Mouse (Mus musculus): ENCODE measurements around the gene Pgpep1. TPM values are rescaled to one million over a fixed set of nuclear protein-coding genes. Genes with fewer than 3 reads are reported as not detected.

Pgpep1 gene
- polyA plus RNA-seq, 1 experiment from 2014 or later, result 76.5 TPM

DNA sequence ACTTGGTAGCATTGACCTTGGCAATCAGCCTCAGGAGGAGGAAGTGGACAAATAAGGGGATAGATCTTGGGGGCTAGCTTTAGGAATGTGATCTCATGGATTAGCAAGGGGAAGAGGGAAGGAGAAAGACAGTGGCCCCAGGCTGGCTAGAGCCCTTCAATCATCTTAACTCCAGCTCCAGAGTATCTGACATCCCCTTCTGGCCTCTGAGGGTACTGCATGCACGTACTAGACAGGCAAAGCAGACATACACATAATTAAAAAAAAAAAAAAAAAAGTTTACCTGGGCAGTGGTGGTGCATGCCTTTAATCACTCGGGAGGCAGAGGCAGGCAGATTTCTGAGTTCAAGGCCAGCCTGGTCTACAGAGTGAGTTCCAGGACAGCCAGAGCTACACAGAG is 16.1 kb downstream of the Pgpep1 start:
- Histone ChIP-seq H3K27ac (replicated peaks) (no peak overlapping the region), H3K4me2 (no peak overlapping the region), H3K9ac (no peak overlapping the region), H3K27me3 (no peaks in the 10 kb centered on the region), H3K36me3 (no peaks in the 10 kb centered on the region), H3K4me3 (no peak overlapping the region), H3K9me3 (no peaks in the 10 kb centered on the region), H3K4me1 (replicated peaks) (peaks cover 27% of the 10 kb centered on the region)
- WGBS, result 77% methylated on average over 2 of the region's 2 CpGs
- ATAC-seq (ENCODE audit: low FRiP score, low read depth), result no peak

DNA sequence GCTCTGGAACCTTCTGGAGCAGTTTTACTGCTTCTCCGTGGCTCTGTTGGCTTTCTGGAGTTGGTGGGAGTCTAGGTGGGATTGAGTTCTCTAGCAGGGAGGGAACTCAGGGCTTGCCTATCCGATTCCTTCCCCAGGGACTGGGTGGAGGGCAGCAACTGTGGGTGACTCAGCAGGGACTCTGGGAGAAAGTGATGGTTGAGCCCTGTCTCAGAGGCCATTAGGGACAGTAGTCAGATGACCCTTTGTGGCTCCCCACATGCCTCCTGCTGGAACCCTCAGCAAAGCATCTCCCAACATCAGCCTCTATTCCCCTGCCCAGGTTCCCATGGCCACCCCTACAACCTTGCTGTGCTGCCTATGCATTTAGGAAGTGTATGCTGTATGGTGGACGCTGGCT is 17.2 kb downstream of the Pgpep1 start:
- Histone ChIP-seq H3K27ac (replicated peaks) (no peak overlapping the region), H3K4me3 (no peak overlapping the region), H3K36me3 (no peaks in the 10 kb centered on the region), H3K4me2 (no peak overlapping the region), H3K9me3 (no peaks in the 10 kb centered on the region), H3K4me1 (replicated peaks) (peaks cover 20% of the 10 kb centered on the region), H3K27me3 (no peaks in the 10 kb centered on the region), H3K9ac (no peak overlapping the region)
- no peak for ATAC-seq (ENCODE audit: low FRiP score, low read depth)
- WGBS, result 69% methylated on average over 3 of the region's 3 CpGs

DNA sequence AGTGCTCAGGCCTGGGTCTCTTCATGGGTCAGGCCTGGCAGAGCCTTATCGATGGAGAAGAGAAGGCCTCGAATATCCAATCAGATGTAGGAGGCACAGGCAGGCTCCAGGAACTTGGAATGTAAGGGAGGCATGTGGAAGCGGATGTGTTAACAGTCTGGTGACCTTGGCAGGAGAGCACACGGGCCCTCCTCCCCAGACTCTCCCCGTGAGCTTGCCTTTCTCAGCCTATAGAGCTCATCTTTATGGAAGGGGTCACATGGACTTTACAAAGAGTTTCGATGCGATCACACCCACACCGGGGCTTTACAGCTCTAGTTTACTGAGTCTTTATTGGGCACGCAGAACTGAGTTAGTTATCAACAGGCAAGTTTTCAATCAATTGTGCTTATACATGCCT is 21.4 kb downstream of the Pgpep1 start:
- Histone ChIP-seq H3K4me2 (no peak overlapping the region), H3K9ac (no peak overlapping the region), H3K9me3 (no peaks in the 10 kb centered on the region), H3K36me3 (no peaks in the 10 kb centered on the region), H3K27ac (replicated peaks) (no peak overlapping the region), H3K4me1 (replicated peaks) (no peaks in the 10 kb centered on the region), H3K4me3 (no peak overlapping the region), H3K27me3 (no peaks in the 10 kb centered on the region)
- no peak for ATAC-seq (ENCODE audit: low FRiP score, low read depth)
- WGBS, result 69% methylated on average over 9 of the region's 9 CpGs

DNA sequence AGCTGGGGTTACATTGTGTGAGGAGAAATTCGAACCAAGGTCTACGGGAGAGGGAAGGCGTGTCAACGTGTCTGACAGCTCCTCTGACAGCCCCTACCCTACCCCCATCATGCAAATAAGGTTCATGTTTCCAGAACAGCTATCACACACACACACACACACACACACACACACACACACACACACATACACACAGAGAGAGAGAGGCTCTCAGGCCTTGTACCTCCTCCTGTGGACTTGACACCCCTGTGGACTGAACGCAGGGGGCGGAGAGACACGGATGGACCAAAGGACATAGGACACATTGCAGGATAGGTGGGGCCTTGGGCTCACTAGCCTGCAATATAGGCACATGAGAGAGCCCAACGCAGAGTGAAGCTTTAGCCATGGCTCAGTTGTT is 23.4 kb downstream of the Pgpep1 start:
- no peak overlapping the region for H3K4me2 ChIP-seq
- no peaks in the 10 kb centered on the region; the same call in 1 of the 2 replicates for H3K27me3 ChIP-seq
- H3K27ac ChIP-seq (replicated peaks), result no peak overlapping the region
- no peak overlapping the region for H3K4me3 ChIP-seq
- H3K4me1 ChIP-seq (replicated peaks), result no peaks in the 10 kb centered on the region
- H3K36me3 ChIP-seq, result no peaks in the 10 kb centered on the region
- no peak overlapping the region for H3K9ac ChIP-seq
- ATAC-seq (ENCODE audit: low FRiP score, low read depth), result no peak
- 59% methylated on average over 8 of the region's 8 CpGs for WGBS
- no peaks in the 10 kb centered on the region for H3K9me3 ChIP-seq

DNA sequence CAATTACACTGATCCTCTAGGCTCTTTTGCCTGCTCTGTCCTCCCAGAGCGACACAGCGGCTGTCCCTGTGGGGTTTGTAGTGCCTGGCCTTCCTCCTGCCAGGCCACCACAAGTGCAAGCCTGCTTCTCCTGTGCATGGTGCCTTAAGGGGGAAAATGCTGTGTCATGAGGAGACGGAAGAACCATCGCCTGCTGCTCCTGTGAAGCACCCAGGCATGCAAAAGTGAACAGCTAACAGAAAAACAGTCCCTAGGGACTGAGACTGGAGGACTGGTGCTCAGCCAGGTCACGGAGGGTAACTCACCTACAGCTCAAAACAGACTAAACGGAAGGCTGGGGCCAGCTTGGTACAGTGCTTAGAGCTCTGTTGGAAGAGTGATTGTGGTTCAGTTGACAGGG is 24.7 kb downstream of the Pgpep1 start:
- no peak overlapping the region for H3K4me3 ChIP-seq
- ATAC-seq (ENCODE audit: low FRiP score, low read depth), result no peak
- no peak overlapping the region for H3K9ac ChIP-seq
- no peak overlapping the region for H3K4me2 ChIP-seq
- H3K36me3 ChIP-seq, result no peaks in the 10 kb centered on the region
- no peaks in the 10 kb centered on the region for H3K9me3 ChIP-seq
- no peak overlapping the region for H3K27ac ChIP-seq (replicated peaks)
- H3K4me1 ChIP-seq (replicated peaks), result peaks cover 10% of the 10 kb centered on the region
- peaks cover 5% of the 10 kb centered on the region; the same call in 1 of the 2 replicates for H3K27me3 ChIP-seq
- 78% methylated on average over 6 of the region's 6 CpGs for WGBS

DNA sequence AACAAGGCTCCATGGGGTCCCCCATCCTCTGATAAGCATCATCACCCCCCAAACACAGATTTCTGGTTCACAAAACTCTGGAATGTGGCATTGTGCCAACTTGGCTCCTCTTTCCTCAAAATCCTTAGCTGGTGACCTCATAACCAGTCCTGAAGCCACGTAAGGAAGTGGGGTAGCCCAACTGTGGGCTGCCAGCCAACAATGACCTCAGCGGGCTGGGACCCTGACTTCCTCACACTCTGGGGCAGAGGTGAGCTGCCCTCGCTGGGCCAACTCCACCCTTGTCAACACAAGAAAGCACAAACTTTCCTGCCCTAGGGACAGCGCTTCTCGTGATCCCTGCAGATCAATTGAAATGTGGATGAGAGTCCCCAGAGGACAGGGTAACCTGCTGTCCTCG is 26.1 kb downstream of the Pgpep1 start:
- H3K9me3 ChIP-seq, result no peaks in the 10 kb centered on the region
- peaks cover 23% of the 10 kb centered on the region for H3K4me1 ChIP-seq (replicated peaks)
- no peak overlapping the region for H3K4me2 ChIP-seq
- no peak overlapping the region for H3K27ac ChIP-seq (replicated peaks)
- ATAC-seq (ENCODE audit: low FRiP score, low read depth), result no peak
- H3K36me3 ChIP-seq, result no peaks in the 10 kb centered on the region
- WGBS, result 57% methylated on average over 6 of the region's 6 CpGs
- no peak overlapping the region for H3K4me3 ChIP-seq
- no peak overlapping the region for H3K9ac ChIP-seq
- H3K27me3 ChIP-seq, result peaks cover 5% of the 10 kb centered on the region; the same call in 1 of the 2 replicates

DNA sequence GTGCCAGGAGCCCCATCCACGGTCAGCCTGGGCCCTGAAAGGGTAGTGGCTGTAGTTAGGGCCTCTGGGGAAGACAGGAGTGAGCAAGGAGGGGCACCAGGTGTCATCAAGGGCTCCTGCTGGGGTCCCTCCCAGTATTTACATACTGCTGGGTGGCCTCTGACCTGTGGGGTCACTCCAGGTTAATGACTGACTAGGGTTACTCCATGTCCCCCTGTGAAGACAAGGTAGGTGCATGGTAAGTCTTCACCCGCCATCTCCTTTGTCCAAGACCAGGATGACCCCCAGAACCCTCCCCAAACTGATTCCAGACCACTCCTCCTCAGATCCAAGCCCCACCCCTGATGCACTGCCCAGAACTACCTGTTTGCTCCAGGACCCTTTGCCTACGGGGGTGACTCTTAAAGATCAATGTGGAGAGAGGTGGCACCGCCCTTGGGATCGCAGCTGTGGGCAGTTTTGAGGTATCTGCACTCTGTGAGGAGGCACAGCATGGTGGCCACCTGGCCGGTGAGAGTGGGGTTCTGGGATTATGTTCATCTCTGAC is 27.8 kb downstream of the Pgpep1 start, which contains the start of gene Gdf15:
Gene Gdf15 (minus strand): TSS at position 111 of the 547 bp plus-strand sequence.
- peaks cover 26% of the 10 kb centered on the region for H3K4me1 ChIP-seq (replicated peaks)
- ATAC-seq (ENCODE audit: low FRiP score, low read depth), result no peak
- no peaks in the 10 kb centered on the region for H3K9me3 ChIP-seq
- WGBS, result 75% methylated on average over 6 of the region's 6 CpGs
- H3K4me2 ChIP-seq, result 0 out of 2 replicates have a peak within 1 kb of the TSS, but pooled peaks have one; percentile 9
- H3K36me3 ChIP-seq, result no peaks in the 10 kb centered on the region
- peaks cover 5% of the 10 kb centered on the region; the same call in 1 of the 2 replicates for H3K27me3 ChIP-seq
- H3K9ac ChIP-seq, result no peak within 1 kb of the TSS
- no peak within 1 kb of the TSS for H3K27ac ChIP-seq (replicated peaks)
- H3K4me3 ChIP-seq, result no peak within 1 kb of the TSS

DNA sequence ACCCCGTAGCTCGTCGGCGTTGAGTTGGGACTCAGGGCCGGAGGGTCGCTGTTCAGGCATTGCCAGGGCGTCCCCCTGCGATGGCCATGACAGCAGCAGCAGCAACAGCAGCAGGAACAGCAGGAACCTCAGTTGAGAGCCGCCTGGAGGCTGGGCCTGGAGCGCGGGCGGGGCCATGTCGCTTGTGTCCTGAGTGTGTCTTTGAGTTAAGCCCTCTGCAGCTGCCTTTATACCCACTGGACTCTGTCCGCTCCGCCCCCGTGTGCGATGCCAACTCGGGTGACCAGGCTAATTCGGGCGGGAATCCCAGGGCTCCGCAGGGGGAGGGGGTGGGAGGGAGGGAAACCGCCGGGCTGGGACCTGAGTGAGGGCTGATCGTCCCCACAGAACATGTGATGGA is 28.8 kb downstream of the Pgpep1 start:
- Histone ChIP-seq H3K36me3 (no peaks in the 10 kb centered on the region), H3K4me3 (no peak overlapping the region), H3K27me3 (peaks cover 5% of the 10 kb centered on the region; the same call in 1 of the 2 replicates), H3K9ac (no peak overlapping the region), H3K4me2 (0 out of 2 replicates have a peak overlapping the region, but pooled peaks have one; percentile 9), H3K27ac (replicated peaks) (no peak overlapping the region), H3K4me1 (replicated peaks) (peaks cover 26% of the 10 kb centered on the region), H3K9me3 (no peaks in the 10 kb centered on the region)
- 26% methylated on average over 20 of the region's 24 CpGs for WGBS
- no peak for ATAC-seq (ENCODE audit: low FRiP score, low read depth)

DNA sequence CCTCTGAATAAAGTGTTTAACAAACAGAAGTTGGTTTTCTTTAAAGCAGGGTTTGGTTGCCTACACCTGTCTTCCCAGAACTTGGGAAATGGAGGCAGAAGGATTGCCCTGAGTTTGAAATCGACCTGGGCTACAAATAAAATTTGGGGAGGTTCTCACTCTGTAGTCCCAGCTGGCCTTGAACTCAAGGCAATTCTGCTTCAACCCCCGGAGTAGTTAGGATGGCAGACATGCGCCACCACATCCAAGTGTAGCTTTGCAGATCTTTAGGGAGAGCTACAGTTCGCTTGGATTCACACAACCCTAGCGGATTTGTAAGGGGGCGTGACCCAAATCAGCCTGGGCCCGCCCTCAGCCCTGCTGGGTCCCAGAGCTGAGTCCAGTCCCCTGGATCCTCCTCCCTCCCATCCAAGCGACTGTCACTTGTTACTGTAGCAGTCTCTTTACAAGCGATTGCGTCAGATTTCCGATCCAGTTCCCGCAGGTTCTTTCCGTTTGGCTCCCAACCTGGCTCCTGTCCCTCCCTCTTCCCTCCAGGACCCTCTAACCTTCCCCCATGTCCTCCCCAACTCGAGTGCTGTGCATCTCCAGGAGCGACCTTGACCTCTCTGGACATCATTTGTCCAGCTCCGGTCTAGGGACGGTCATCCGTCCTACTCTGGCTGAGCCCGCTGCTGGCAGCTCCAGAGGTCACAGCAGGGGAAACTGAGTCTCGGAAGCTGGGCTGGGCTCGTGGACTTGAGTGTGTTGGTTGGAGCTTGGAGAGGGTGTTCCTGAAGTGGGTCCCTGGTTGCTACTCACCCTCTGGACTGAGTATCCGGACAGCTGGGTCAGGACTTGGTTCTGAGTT is 29.4 kb downstream of the Pgpep1 start:
- 0 out of 2 replicates have a peak, but pooled peaks have one; percentile 10 for ATAC-seq (ENCODE audit: low FRiP score, low read depth)
- H3K27me3 ChIP-seq, result peaks cover 5% of the 10 kb centered on the region; the same call in 1 of the 2 replicates
- no peaks in the 10 kb centered on the region for H3K36me3 ChIP-seq
- 0 out of 2 replicates have a peak overlapping the region, but pooled peaks have one; percentile 3 for H3K9ac ChIP-seq
- no peak overlapping the region for H3K4me3 ChIP-seq
- no peaks in the 10 kb centered on the region for H3K9me3 ChIP-seq
- H3K4me1 ChIP-seq (replicated peaks), result peaks cover 26% of the 10 kb centered on the region
- no peak overlapping the region for H3K27ac ChIP-seq (replicated peaks)
- 16% methylated on average over 22 of the region's 22 CpGs for WGBS
- peak overlapping the region; percentile 78; the same call in 1 of the 2 replicates for H3K4me2 ChIP-seq

DNA sequence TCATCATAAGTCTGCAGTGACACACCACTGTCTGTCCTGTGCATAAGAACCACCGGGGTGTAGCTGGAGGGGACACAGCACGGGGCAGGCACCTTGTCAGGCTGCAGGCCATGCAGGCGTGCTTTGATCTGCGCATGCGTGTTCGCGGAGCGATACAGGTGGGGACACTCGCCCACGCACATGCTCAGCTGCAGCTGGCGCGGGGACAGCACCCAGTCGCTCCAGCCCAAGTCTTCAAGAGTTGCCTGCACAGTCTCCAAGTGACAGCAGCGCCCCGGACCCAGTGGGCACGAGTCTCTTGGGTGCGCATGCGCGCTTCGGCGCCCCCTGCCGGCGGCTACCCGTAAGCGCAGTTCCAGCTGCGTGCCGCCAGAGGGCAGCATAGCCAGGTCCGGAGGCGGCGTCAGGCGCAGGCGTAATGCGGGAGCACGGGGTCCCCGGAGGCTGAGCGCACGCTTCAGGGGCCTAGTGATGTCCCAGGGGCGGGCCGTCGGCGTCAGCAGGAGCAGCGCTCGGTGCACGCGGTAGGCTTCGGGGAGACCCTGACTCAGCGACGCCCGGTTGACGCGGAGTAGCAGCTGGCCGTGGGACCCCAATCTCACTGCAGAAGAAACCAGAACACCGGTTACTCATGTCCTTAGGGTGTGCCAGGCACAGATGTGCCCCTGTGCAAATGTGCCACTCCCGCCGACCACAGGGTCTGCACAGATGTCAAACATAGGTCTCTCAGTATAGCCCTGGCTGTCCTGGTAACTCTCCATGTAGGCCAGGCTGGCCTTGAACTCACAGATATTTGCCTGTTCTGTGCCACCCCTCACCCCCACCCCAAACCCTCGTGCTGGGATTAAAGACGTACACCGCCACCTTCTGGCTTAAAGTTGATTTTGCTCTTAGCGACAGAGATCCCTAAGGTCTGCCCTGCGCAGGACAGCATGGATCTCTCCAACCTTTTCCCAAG is 30.3 kb downstream of the Pgpep1 start:
- no peaks in the 10 kb centered on the region for H3K9me3 ChIP-seq
- peak overlapping the region; percentile 78 for H3K4me2 ChIP-seq
- H3K4me1 ChIP-seq (replicated peaks), result peaks cover 26% of the 10 kb centered on the region
- peak overlapping the region; percentile 56 for H3K9ac ChIP-seq
- peak overlapping the region; percentile 68 for H3K27ac ChIP-seq (replicated peaks)
- peak overlapping the region; percentile 49 for H3K4me3 ChIP-seq
- H3K36me3 ChIP-seq, result no peaks in the 10 kb centered on the region
- H3K27me3 ChIP-seq, result peaks cover 5% of the 10 kb centered on the region; the same call in 1 of the 2 replicates
- under 1% methylated on average over 60 of the region's 60 CpGs for WGBS
- peak; percentile 93 for ATAC-seq (ENCODE audit: low FRiP score, low read depth)

DNA sequence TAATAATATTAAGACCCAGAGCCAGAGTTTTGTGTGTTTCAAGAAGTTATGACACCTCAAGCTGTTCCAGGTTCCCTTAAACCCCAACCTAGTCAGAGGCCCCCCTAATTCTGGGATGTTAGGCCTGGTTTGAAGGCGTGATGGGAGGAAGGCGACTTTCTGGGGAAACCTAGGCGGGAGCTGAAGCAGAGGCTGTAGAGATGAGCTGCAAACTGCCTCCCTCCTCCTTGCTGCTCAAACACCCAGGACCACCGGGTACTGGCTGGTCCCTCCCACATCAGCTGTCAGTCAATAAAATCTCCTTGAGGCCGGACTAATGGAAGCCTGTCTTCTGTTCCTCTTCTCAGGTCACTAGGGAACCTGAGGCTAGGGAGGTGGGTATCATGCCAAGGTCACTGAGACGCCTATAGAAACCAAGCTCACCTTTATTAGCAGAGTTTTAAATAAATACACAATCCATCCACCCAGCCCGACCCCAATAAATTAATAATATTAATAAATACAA is 31.1 kb downstream of the Pgpep1 start:
- H3K36me3 ChIP-seq, result no peaks in the 10 kb centered on the region
- no peaks in the 10 kb centered on the region for H3K9me3 ChIP-seq
- H3K4me1 ChIP-seq (replicated peaks), result peaks cover 26% of the 10 kb centered on the region
- H3K27me3 ChIP-seq, result peaks cover 5% of the 10 kb centered on the region; the same call in 1 of the 2 replicates
- WGBS, result 59% methylated on average over 7 of the region's 7 CpGs
- H3K27ac ChIP-seq (replicated peaks), result peak overlapping the region; percentile 68
- H3K4me3 ChIP-seq, result peak overlapping the region; percentile 49
- peak overlapping the region; percentile 78 for H3K4me2 ChIP-seq
- 0 out of 2 replicates have a peak, but pooled peaks have one; percentile 2 for ATAC-seq (ENCODE audit: low FRiP score, low read depth)
- H3K9ac ChIP-seq, result peak overlapping the region; percentile 56
